ENCODE assay signal across 8 mouse cellular contexts in the genomic region with DNA sequence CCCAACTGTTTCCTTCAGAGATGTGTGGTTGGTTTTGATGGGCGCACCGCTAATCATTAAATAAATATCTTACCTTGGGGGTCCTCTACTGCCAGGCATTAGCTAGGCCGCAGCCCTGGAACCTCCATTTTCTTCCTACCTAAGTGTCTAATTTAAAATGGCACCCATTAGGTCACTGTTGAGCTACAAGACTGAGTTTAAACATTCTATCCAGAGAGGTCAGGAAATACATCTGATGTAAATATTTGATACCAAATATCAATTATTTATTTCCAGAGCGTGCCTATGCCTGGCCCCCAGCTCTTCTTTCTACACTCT. TPM values are rescaled to one million over a fixed set of nuclear protein-coding genes. Genes with fewer than 3 reads are reported as not detected.
DNase-seq lines count a peak whose midpoint lies in the region; ATAC-seq lines count a peak whose summit lies in the region.

No protein-coding gene starts in this region.

- H3K9me3 ChIP-seq in lung, embryonic 16.5 days (ENCODE audit: control insufficient read depth, low read length) = no peaks in the 10 kb centered on the region
- H3K9me3 ChIP-seq in limb, embryonic 12.5 days = no peaks in the 10 kb centered on the region
- no peaks in the 10 kb centered on the region for H3K9me3 ChIP-seq in stomach, embryonic 15.5 days

- peak; percentile 24 for DNase-seq in cerebellum, adult 9-10 months
- no peak for DNase-seq in cerebellum, adult 11-12 months
- no peak for DNase-seq in lung, postnatal 14 days
- no peak for DNase-seq in thymus, postnatal 14 days
- DNase-seq in natural killer cell, adult 2 months (ENCODE audit: low spot score in 2 of 2) = no peak

- peak overlapping the region; percentile 62 for H3K4me3 ChIP-seq in lung, embryonic 16.5 days (ENCODE audit: low read length)
- peak overlapping the region; percentile 74 for H3K4me3 ChIP-seq in limb, embryonic 12.5 days (replicated peaks)
- H3K4me3 ChIP-seq in stomach, embryonic 15.5 days (replicated peaks) = peak overlapping the region; percentile 53

- no peak overlapping the region for H3K27ac ChIP-seq in lung, embryonic 16.5 days (ENCODE audit: low read length)
- peak overlapping the region; percentile 62 for H3K27ac ChIP-seq in limb, embryonic 12.5 days
- H3K27ac ChIP-seq in stomach, embryonic 15.5 days = no peak overlapping the region

- 42% methylated on average over 4 of the region's 4 CpGs for WGBS in lung, embryonic 16.5 days
- 33% methylated on average over 4 of the region's 4 CpGs for WGBS in limb, embryonic 12.5 days
- WGBS in stomach, embryonic 15.5 days = 33% methylated on average over 4 of the region's 4 CpGs

- H3K27me3 ChIP-seq in lung, embryonic 16.5 days (ENCODE audit: control insufficient read depth, insufficient read depth, low read depth, low read length) = no peaks in the 10 kb centered on the region
- no peaks in the 10 kb centered on the region for H3K27me3 ChIP-seq in limb, embryonic 12.5 days
- H3K27me3 ChIP-seq in stomach, embryonic 15.5 days (replicated peaks) = no peaks in the 10 kb centered on the region

- H3K36me3 ChIP-seq in lung, embryonic 16.5 days (ENCODE audit: control insufficient read depth, insufficient read depth, low read length) = no peaks in the 10 kb centered on the region
- H3K36me3 ChIP-seq in limb, embryonic 12.5 days = no peaks in the 10 kb centered on the region
- H3K36me3 ChIP-seq in stomach, embryonic 15.5 days = no peaks in the 10 kb centered on the region

- peak overlapping the region; percentile 70 for H3K9ac ChIP-seq in lung, embryonic 16.5 days (ENCODE audit: low read length)
- peak overlapping the region; percentile 81 for H3K9ac ChIP-seq in limb, embryonic 12.5 days (replicated peaks)
- peak overlapping the region; percentile 25; the same call in 1 of the 2 replicates for H3K9ac ChIP-seq in stomach, embryonic 15.5 days

- no peak for ATAC-seq in lung, embryonic 16.5 days (ENCODE audit: low read depth)
- no peak for ATAC-seq in limb, embryonic 12.5 days (ENCODE audit: insufficient number of reproducible peaks, insufficient read depth, low FRiP score, low TSS enrichment, low read depth)
- ATAC-seq in stomach, embryonic 15.5 days (ENCODE audit: insufficient read depth, low FRiP score, low read depth) = no peak

- H3K4me1 ChIP-seq in lung, embryonic 16.5 days (replicated peaks; ENCODE audit: control insufficient read depth, insufficient read depth, low read length) = 0 out of 2 replicates have a peak, but pooled peaks cover 2% of the 10 kb centered on the region
- H3K4me1 ChIP-seq in limb, embryonic 12.5 days (replicated peaks) = 0 out of 2 replicates have a peak, but pooled peaks cover 9% of the 10 kb centered on the region
- H3K4me1 ChIP-seq in stomach, embryonic 15.5 days = 0 out of 2 replicates have a peak, but pooled peaks cover 4% of the 10 kb centered on the region

- peak overlapping the region; percentile 97 for H3K4me2 ChIP-seq in lung, embryonic 16.5 days (ENCODE audit: low read depth, low read length)
- H3K4me2 ChIP-seq in limb, embryonic 12.5 days = peak overlapping the region; percentile 67
- peak overlapping the region; percentile 89 for H3K4me2 ChIP-seq in stomach, embryonic 15.5 days

RNA-seq across cellular contexts. Expression of a gene that starts 0.2 kb away (rescaled TPM):
- polyA plus RNA-seq in lung, embryonic 16.5 days (2015; fragmentation: Nextera tagmentation; extraction: Ambion mirVana) = 0.30 and 0.59 TPM in 2 replicates
- 3.8 and 5.2 TPM in 2 replicates for polyA plus RNA-seq in limb, embryonic 12.5 days (2016; fragmentation: Nextera tagmentation; extraction: Ambion mirVana)
- polyA plus RNA-seq in stomach, embryonic 15.5 days (2015; fragmentation: Nextera tagmentation; extraction: Ambion mirVana) = 0.71 and 1.1 TPM in 2 replicates

RNA-seq across cellular contexts. Expression of a gene that starts 37.8 kb away (rescaled TPM):
- 46.6 and 48.6 TPM in 2 replicates for polyA plus RNA-seq in lung, embryonic 16.5 days (2015; fragmentation: Nextera tagmentation; extraction: Ambion mirVana)
- 54.7 and 62.5 TPM in 2 replicates for polyA plus RNA-seq in limb, embryonic 12.5 days (2016; fragmentation: Nextera tagmentation; extraction: Ambion mirVana)
- 42.9 and 45.4 TPM in 2 replicates for polyA plus RNA-seq in stomach, embryonic 15.5 days (2015; fragmentation: Nextera tagmentation; extraction: Ambion mirVana)

Comparison
In these comparisons a context has a peak if more than half of its experiments do, and no peak if none do; other contexts are left out.
1. H3K9ac ChIP-seq: peak in every context shown above with its lines; median percentile 81 in limb, embryonic 12.5 days; 70 in lung, embryonic 16.5 days; 25 in stomach, embryonic 15.5 days.